Mouse (Mus musculus) small intestine, adult 2 months (tissue): Measurements from ENCODE around the gene Tssc4.

Experiments
- CTCF ChIP-seq: fragments of 200-500 bp; IDR thresholded peaks from 2 replicates; pipeline ENCODE4 v1.5.1; 2012; ENCODE audit warnings: low read depth, mild to moderate bottlenecking, control low read depth, inconsistent platforms, low read length, moderate library complexity, mixed read lengths; ENCODE audit not compliant: insufficient replicate concordance, insufficient read length; ENCODE audit errors: extremely low read depth
- POLR2A ChIP-seq: fragments of 200-500 bp; IDR thresholded peaks from 2 replicates; pipeline ENCODE4 v1.6.1; 2012; ENCODE audit warnings: low read depth, mild to moderate bottlenecking, control low read depth, inconsistent platforms, low read length, moderate library complexity

DNA sequence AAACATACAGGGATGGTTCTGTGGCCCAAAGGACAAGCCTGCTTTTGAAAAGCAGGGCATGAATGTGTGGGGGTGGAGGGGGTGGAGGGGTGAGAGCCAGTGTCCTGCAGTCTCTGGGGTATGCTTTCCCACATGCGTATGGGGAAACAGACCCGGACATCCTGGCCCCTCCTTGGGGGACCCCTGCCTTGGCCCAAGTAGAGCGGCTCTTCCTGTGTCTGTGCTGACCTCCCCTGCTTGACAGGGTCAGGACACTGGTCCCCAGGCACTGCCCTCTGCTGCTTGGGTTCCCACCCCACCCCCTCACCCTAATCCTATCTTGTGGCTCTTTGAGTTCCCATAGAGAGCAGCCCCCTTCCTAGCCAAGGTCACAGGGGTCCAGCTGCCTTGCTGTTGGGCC, 40.6 kb downstream of the Tssc4 start:
- TF ChIP-seq POLR2A (no peak), CTCF (no peak)
